Mouse (Mus musculus): ENCODE measurements at regions not wholly inside any gene's neighbourhood (a gene's known extent, or its start where the extent isn't known, plus 50 kb on each side); places are given as distances from the start of the nearest gene placed in this dataset.

GRCm38 (mm10) chr8:92132949-92133348 lies 224.5 kb upstream of the Irx5 start:
- no peak for DNase-seq (ENCODE audit: low spot score)

- DNase-seq (ENCODE audit: low spot score): no peak
These were observed 224.9 kb upstream of the Irx5 start for GRCm38 (mm10) chr8:92132526-92132925.

DNA sequence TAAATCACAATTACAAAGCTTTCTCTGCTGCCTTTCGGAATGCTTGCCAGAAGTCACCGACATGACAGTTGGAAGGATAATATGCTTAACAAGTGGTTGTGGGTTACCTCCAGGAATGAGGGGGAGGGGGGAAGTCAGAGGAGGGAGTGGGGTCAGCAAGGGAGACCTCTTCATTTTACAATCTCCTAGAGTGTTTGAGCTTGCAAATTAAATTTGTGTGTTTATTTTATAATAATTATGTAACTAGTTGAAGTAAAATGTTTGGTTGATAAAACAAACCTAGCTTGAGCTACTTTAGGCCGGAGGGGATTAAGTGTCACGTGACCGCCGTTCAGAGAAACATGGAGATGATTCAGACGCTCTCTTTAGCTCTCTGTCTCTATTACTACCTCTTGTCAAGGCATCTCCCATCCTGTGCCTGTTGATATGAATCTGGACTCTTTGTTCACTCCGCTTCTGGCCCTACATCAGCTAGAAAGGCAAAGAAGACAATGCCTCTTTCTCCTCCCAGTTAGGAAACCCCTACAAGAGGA lies 227.3 kb upstream of the Irx5 start:
- DNase-seq (ENCODE audit: low spot score): no peak

- peak; percentile 10 for DNase-seq (ENCODE audit: low spot score)
These were observed 228.0 kb upstream of the Irx5 start for GRCm38 (mm10) chr8:92129241-92130015.

DNA sequence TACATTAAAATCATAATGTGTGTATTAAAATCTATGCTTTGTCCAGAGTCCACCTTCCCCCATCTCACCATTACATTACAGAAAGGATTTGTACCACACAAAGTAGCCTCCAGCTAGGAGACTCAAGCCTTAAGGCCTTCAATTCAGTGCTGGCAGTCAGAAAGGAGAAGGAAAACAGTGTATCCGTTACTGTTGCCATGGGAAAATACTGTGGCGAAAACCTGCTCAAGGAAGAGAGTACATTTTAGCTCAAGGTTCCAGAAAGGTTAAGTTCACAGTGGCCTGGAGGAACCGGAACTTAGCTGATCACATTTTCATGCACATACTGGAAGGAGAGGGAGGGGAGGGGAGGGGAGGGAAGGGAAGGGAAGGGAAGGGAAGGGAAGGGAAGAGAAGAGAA lies 231.8 kb upstream of the Irx5 start:
- DNase-seq (ENCODE audit: low spot score): no peak

DNA sequence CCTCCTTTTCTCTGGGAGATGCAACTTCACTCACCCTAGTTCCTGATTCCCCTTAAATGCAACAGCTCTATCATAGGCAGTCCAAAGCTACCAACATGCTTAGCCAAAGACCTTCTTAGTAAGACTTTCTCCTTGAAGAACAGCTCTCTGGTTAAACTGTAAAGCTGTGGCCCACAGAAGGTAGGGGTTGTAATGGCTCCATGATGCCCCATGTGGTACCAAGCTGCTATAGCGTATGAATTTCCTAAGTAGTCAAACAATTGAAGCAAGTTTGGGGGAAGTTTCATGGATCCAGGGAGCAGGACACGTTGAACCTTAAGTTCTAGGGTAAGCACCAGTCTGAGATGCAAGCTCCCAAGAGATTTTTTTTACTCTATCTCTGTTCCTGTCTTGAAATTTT lies 236.1 kb upstream of the Irx5 start:
- DNase-seq (ENCODE audit: low spot score): no peak

- DNase-seq (ENCODE audit: low spot score): peak; percentile 46
These were observed 241.8 kb upstream of the Irx5 start for GRCm38 (mm10) chr8:92115479-92116267.

DNA sequence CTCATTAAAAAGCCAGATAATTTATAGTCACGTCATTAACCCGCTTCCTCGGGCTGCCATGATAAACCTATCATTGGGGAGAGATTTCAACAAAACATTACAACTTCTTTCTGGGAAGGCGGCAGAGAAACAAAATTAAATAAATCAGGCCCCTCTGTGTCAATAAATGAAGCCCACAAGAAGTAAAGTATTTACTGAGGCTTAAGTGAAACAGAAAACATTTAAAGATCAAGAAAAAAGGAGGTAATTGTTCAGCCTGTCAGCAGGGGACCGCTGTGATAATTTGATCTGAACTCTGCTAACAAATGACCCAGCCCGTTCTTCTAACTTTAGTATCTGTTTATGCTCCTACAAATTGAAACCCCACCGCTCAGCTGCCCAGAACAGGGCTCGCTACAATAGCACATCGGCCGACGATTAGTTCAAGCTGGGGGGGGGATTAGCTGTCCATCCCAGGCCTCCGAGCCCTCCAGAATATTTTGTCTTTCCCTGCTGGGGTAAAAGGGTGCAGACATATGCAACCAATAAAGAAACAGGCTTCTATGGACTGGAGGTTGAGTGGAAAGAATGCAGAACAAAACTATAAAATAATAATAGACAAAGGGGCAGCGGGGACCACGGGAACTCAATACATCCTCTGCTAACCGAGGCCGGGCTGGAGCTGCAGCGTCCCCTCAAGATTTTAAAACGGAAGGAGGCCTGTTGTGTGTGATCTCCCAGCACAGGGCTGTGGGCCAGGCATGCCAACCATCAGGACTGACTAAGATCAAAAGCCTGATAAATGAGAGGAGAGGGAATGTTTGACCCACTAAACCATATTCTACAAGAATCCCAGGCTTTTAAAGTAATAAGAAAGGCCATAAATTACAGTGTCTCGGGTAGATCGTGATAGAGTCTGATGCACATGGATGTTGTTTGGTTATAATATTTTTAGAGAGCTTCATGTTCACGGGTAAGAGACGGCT lies 242.8 kb upstream of the Irx5 start:
- DNase-seq (ENCODE audit: low spot score): no peak

- no peak for DNase-seq (ENCODE audit: low spot score)
These were observed 243.5 kb upstream of the Irx5 start for GRCm38 (mm10) chr8:92113901-92114300.

DNA sequence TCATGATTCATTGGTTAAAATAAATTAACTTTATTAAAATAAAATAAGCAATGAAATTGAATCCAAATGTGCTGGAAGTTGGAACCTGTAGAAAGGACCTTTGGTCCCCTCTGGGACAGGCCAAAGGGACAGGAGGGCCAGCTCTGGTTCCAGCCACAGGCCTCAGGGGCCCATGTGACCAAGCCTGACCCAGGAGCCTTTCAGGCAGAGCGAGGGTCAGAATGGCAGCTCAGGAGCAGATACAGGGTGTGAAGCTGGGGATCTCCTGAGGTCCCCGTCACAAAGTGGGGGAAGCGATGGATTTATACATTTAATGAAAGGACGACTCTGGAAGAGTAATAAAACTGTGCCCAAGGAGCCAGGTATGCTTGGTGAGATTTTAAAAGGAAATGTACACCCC lies 244.0 kb upstream of the Irx5 start:
- DNase-seq (ENCODE audit: low spot score): no peak

DNA sequence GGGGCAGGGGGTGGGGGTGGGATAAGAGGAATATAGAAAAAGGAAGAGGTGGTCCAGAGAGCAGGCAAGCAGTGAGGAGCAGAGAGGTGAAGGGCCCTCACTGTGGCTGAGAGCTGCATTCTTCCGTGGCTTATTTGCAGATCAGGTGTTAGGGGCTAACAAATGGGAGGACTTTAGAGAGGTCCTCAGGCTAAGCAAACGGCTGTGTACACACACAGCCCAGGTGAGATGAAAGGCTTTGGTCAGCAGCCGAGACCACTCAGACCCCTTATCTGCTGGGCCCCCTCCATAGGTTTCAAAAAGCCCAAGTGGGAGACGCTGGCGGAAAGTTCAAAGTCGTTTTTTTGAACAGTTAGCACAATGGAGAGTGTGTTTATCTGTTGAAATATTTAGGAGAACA lies 252.9 kb upstream of the Irx5 start:
- no peak for DNase-seq (ENCODE audit: low spot score)

GRCm38 (mm10) chr8:92102521-92102920 lies 254.9 kb upstream of the Irx5 start:
- DNase-seq (ENCODE audit: low spot score): no peak

DNA sequence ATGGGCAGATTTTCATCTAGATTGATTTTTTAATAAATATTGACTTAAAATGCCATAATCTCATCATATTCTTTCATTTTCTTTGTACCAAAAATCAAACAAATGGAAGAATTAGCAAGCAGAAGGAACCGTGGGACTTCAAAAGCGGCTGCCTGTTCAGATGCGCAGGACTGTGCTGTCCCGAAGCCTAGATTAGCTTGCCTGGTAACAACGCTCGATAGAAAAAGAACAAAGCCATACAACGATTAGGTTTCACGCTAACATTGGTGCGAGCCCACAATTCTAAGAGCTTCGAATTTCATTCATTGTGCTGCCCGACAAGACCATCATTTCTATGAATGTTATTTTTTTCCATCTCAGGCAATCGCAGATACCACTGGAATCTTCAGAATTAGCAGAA lies 262.1 kb upstream of the Irx5 start:
- DNase-seq (ENCODE audit: low spot score): no peak

- DNase-seq (ENCODE audit: low spot score): no peak
These were observed 273.3 kb upstream of the Irx5 start for GRCm38 (mm10) chr8:92084124-92084523.

DNA sequence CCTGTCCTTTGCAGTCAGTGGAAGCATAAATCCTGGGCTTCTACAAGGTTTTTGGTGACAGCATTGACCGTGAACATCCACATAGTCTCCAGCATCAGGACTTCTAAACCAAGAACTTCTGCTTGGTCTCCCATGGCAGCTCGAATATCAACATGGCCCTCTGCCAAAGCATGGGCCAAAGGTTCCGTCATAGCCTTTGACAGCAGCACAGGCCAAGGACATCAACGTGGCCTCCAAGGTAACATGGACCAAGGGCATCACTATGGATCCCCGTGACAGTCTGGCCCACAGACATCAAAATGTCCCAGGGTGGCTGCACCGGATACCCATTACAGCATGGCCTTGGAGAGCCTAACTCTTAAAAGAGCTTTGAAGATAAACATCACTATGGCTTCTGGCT lies 275.5 kb upstream of the Irx5 start:
- no peak for DNase-seq (ENCODE audit: low spot score)

GRCm38 (mm10) chr8:92080852-92081251 lies 276.6 kb upstream of the Irx5 start:
- DNase-seq (ENCODE audit: low spot score): no peak

- DNase-seq (ENCODE audit: low spot score): no peak
These were observed 275.7 kb upstream of the Irx3 start for GRCm38 (mm10) chr8:92077611-92078010.

DNA sequence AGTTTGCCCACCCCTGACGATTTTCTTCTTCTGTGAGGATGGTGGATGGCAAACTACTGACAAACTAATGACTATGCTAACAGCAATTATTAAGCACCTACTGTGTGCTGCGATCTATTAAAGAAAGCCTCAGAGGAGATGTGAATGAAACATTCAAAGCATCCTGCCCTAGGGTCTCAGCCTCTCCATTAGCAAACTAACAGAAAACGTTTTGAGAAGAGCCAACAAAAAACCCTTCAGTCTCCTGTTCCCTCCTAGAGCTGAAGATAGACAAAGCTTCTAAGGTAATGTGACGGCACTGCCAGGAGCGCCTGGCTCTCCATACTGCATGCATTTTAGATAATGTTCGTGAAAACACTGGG lies 270.4 kb upstream of the Irx3 start:
- no peak for DNase-seq (ENCODE audit: low spot score)

DNA sequence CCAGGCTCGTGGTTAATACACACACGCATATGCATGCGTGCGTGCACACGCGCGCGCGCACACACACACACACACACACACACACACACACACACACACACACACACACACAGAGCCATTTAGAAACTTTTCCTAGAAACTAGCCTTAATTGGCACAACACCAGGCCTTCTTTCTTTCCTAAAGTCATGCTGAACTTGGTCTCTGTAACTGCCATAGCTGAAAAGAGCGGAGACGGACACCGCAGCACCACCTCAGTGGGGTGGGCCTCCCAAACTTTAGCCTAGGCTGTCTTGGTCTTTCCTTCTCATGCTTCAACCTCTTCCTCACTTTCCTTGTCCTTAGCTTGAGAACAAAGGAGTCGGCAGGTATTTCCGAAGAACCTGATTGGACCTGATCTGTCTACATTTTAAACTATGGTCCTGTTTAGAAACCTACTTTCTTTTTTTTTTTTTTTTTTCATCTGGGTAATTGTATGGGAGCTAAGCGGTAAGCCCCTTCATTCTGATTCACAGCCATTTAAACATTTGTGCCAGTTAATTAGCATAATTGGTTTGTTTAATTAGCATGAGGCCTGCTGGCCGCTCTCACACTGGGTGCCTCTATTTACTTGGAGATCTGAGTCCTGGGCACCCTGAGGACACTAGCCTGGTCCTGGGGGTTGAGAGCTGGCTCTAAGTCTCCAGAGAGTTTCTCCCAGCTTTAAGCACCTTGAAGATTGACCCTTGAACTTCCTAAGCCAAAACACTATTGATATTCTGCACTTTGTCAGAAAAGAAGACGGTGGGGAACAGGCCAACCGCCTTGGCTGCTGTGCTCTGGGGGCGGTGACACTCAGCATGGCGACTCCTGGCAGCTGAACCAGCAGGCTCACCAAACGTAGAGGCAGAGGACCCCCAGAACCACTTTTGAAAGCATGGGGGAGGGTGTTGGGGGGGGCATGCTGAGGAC lies 269.7 kb upstream of the Irx3 start:
- DNase-seq (ENCODE audit: low spot score): no peak

- DNase-seq (ENCODE audit: low spot score): no peak
These were observed 268.8 kb upstream of the Irx3 start for GRCm38 (mm10) chr8:92070704-92071103.

DNA sequence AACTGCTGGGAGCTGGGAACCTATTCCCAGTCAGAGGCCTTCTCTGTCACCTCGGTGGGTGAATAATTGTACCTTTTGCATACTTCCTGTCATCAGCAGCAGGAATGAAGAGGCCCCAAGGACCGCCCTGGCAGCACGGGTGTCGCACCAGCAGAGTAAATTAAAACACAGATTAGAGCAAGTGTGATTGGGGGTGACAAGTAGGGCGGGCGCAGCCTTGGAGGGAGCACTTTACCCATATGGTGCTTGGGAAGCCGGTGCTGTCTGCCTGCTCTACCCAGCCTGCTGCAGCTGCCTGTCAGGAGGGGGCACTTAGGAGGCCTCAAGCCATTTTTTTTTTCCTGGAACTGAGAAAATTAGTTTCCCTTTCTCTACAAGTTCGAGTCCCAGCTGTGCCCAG lies 264.6 kb upstream of the Irx3 start:
- DNase-seq (ENCODE audit: low spot score): no peak

All from adipocyte (in vitro differentiated cells).